23 mouse cellular contexts compared by ENCODE assay signal in the genomic region with DNA sequence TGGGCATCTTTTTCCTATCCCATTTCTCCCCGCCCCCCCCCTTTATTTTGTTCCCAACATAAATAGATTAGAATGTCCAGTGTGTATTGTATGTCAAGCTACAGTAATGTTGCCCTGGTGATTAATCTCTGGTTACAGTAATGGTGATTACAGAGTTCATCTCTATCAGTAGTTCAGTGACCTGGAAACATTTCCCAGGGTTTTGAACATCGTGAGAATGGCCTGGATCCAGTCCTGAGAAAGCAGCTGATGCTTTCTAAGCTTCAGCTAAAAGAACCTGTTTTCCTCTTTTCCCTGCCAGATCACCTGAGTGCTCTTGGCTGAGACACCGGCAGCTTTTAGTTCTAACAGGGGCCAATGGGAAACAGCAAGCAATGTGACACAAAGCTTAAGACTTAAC. TPM values are rescaled to one million over a fixed set of nuclear protein-coding genes. Genes with fewer than 3 reads are reported as not detected.
DNase-seq lines count a peak whose midpoint lies in the region; ATAC-seq lines count a peak whose summit lies in the region.
"Had no signal": no experiment of that assay in that cellular context is flagged by ENCODE, and none has a peak within 500 bp of the region (broad histone marks: within the 10 kb centered on the region; RNA-seq: fewer than 3 reads in every experiment).

No protein-coding gene starts in this region.

- H3K4me3 ChIP-seq in forebrain, embryonic 12.5 days (replicated peaks) = no peak overlapping the region
- H3K4me3 ChIP-seq in forebrain, embryonic 13.5 days = no peak overlapping the region
- H3K4me3 ChIP-seq: embryonic facial prominence, embryonic 13.5 days; heart, embryonic 10.5 days; hindbrain, embryonic 12.5 days; intestine, embryonic 15.5 days; limb, embryonic 10.5 days; midbrain, embryonic 15.5 days had no signal

- no peaks in the 10 kb centered on the region for H3K9me3 ChIP-seq in forebrain, embryonic 12.5 days
- no peaks in the 10 kb centered on the region for H3K9me3 ChIP-seq in forebrain, embryonic 13.5 days (replicated peaks)
- H3K9me3 ChIP-seq: embryonic facial prominence, embryonic 13.5 days; heart, embryonic 10.5 days; hindbrain, embryonic 12.5 days; intestine, embryonic 15.5 days; limb, embryonic 10.5 days; midbrain, embryonic 15.5 days had no signal

- 63% methylated on average over 3 of the region's 3 CpGs for WGBS in forebrain, embryonic 12.5 days
- 41% methylated on average over 3 of the region's 3 CpGs for WGBS in forebrain, embryonic 13.5 days

- no peaks in the 10 kb centered on the region for H3K36me3 ChIP-seq in forebrain, embryonic 12.5 days (replicated peaks)
- no peaks in the 10 kb centered on the region for H3K36me3 ChIP-seq in forebrain, embryonic 13.5 days (ENCODE audit: poor library complexity, severe bottlenecking)
- H3K36me3 ChIP-seq: embryonic facial prominence, embryonic 13.5 days; heart, embryonic 10.5 days; hindbrain, embryonic 12.5 days; intestine, embryonic 15.5 days; limb, embryonic 10.5 days; midbrain, embryonic 15.5 days had no signal

- DNase-seq in kidney, postnatal 36 days = peak; percentile 8 to 17
- no peak for DNase-seq in kidney, postnatal 25 days
- DNase-seq in fat pad, adult 2 months (ENCODE audit: extremely low read depth, low read depth, low spot score) = peak; percentile 42
- DNase-seq in retina, adult 2 months (ENCODE audit: low read depth, low spot score) = peak; percentile 9
- DNase-seq: adrenal gland, adult 2 months; gastrocnemius, postnatal 36 days; heart, postnatal 10 days; kidney, postnatal 14 days; layer of hippocampus, adult 9-11 months; liver, postnatal 0 days; lung, postnatal 10 days; thymus, postnatal 4 days had no signal

- no peak overlapping the region for H3K9ac ChIP-seq in forebrain, embryonic 12.5 days
- H3K9ac ChIP-seq in forebrain, embryonic 13.5 days = no peak overlapping the region
- H3K9ac ChIP-seq: embryonic facial prominence, embryonic 13.5 days; hindbrain, embryonic 12.5 days; intestine, embryonic 15.5 days; liver, postnatal 0 days; midbrain, embryonic 15.5 days had no signal

- ATAC-seq in forebrain, embryonic 12.5 days (ENCODE audit: low FRiP score) = peak; percentile 57; the same call in 1 of the 2 replicates
- no peak for ATAC-seq in forebrain, embryonic 13.5 days
- ATAC-seq in megakaryocyte, adult 5-6 weeks (ENCODE audit: poor library complexity, severe bottlenecking) = no peak
- ATAC-seq: intestine, embryonic 15.5 days; liver, postnatal 0 days; midbrain, embryonic 15.5 days had no signal

- H3K27me3 ChIP-seq in forebrain, embryonic 12.5 days = no peaks in the 10 kb centered on the region
- H3K27me3 ChIP-seq in forebrain, embryonic 13.5 days = no peaks in the 10 kb centered on the region
- H3K27me3 ChIP-seq: embryonic facial prominence, embryonic 13.5 days; hindbrain, embryonic 12.5 days; intestine, embryonic 15.5 days; midbrain, embryonic 15.5 days had no signal

- no peak overlapping the region for H3K27ac ChIP-seq in forebrain, embryonic 12.5 days
- no peak overlapping the region for H3K27ac ChIP-seq in forebrain, embryonic 13.5 days
- H3K27ac ChIP-seq: embryonic facial prominence, embryonic 13.5 days; heart, embryonic 10.5 days; hindbrain, embryonic 12.5 days; intestine, embryonic 15.5 days; limb, embryonic 10.5 days; midbrain, embryonic 15.5 days had no signal

- peaks cover 10% of the 10 kb centered on the region; the same call in 1 of the 2 replicates for H3K4me1 ChIP-seq in forebrain, embryonic 12.5 days
- peaks cover 9% of the 10 kb centered on the region; the same call in 1 of the 2 replicates for H3K4me1 ChIP-seq in forebrain, embryonic 13.5 days
- H3K4me1 ChIP-seq: hindbrain, embryonic 12.5 days; intestine, embryonic 15.5 days; midbrain, embryonic 15.5 days had no signal

- H3K4me2 ChIP-seq in forebrain, embryonic 12.5 days = no peak overlapping the region
- no peak overlapping the region for H3K4me2 ChIP-seq in forebrain, embryonic 13.5 days
- H3K4me2 ChIP-seq: embryonic facial prominence, embryonic 13.5 days; hindbrain, embryonic 12.5 days; intestine, embryonic 15.5 days; midbrain, embryonic 15.5 days had no signal

RNA-seq across cellular contexts. Expression of gene Rnf17, which starts 12.1 kb away (rescaled TPM):
- polyA plus RNA-seq in forebrain, embryonic 12.5 days (2016; fragmentation: Nextera tagmentation; extraction: Ambion mirVana) = 0.93 and 1.1 TPM in 2 replicates
- 0.28 and 0.57 TPM in 2 replicates for polyA plus RNA-seq in forebrain, embryonic 13.5 days (2015; fragmentation: Nextera tagmentation; extraction: Ambion mirVana)
- total RNA-seq in megakaryocyte, adult 5-6 weeks (2015) = 0.65 and 1.1 TPM in 2 replicates
- total RNA-seq in megakaryocyte, adult 5-6 weeks (2017) = 0.65 and 1.5 TPM in 2 replicates
- total RNA-seq: gastrocnemius, postnatal 36 days had no signal
- polyA plus RNA-seq: adrenal gland, adult 2 months; liver, adult 2 months had no signal

RNA-seq across cellular contexts. Expression of gene Atp12a, which starts 25.4 kb away (rescaled TPM):
- 0.06 and 0.10 TPM in 2 replicates for polyA plus RNA-seq in forebrain, embryonic 12.5 days (2016; fragmentation: Nextera tagmentation; extraction: Ambion mirVana)
- polyA plus RNA-seq in forebrain, embryonic 13.5 days (2015; fragmentation: Nextera tagmentation; extraction: Ambion mirVana) = 0.12 and 0.13 TPM in 2 replicates
- not detected in 2 replicates for total RNA-seq in megakaryocyte, adult 5-6 weeks (2015)
- not detected in 2 replicates for total RNA-seq in megakaryocyte, adult 5-6 weeks (2017)
- total RNA-seq: gastrocnemius, postnatal 36 days; heart, postnatal 10 days; liver, adult 2 months; megakaryocyte-erythroid progenitor cell, adult 5-6 weeks had no signal
- polyA plus RNA-seq: heart, embryonic 10.5 days; hindbrain, embryonic 12.5 days; limb, embryonic 10.5 days; liver, postnatal 0 days had no signal

Comparison
In these comparisons a context has a peak if more than half of its experiments do, and no peak if none do; other contexts are left out.
1. DNase-seq: peak in kidney, postnatal 36 days (2 of 2), fat pad, adult 2 months (single experiment) and retina, adult 2 months (single experiment); none in kidney, postnatal 25 days (0 of 2).